Mouse (Mus musculus): ENCODE measurements at regions not wholly inside any gene's neighbourhood (a gene's known extent, or its start where the extent isn't known, plus 50 kb on each side); places are given as distances from the start of the nearest gene placed in this dataset.
A peak's percentile ranks its signal among the peaks of the same experiment; 100 is the strongest.
"Not testable (repeated sequence)": the region's sequence is repeated elsewhere in the genome, so short reads cannot be mapped to it uniquely, and the experiment has no call there.

GRCm38 (mm10) chr10:6262029-6262428 is 339.8 kb upstream of the Rgs17 start:
- DNase-seq (ENCODE audit: low spot score): no peak

- DNase-seq (ENCODE audit: low spot score): no peak
Observed at GRCm38 (mm10) chr10:6265662-6266061, 343.5 kb upstream of the Rgs17 start.

GRCm38 (mm10) chr10:6291388-6291787 is 369.2 kb upstream of the Rgs17 start:
- DNase-seq (ENCODE audit: low spot score): no peak

GRCm38 (mm10) chr10:6296621-6297020 is 374.4 kb upstream of the Rgs17 start:
- DNase-seq (ENCODE audit: low spot score): no peak

GRCm38 (mm10) chr10:6297796-6298195 is 375.6 kb upstream of the Rgs17 start:
- no peak for DNase-seq (ENCODE audit: low spot score)

GRCm38 (mm10) chr10:6298682-6299081 is 376.5 kb upstream of the Rgs17 start:
- DNase-seq (ENCODE audit: low spot score): no peak

GRCm38 (mm10) chr10:6301514-6301913 is 379.3 kb upstream of the Rgs17 start:
- no peak for DNase-seq (ENCODE audit: low spot score)

- no peak for DNase-seq (ENCODE audit: low spot score)
Observed at GRCm38 (mm10) chr10:6309351-6309750, 387.2 kb upstream of the Rgs17 start.

GRCm38 (mm10) chr10:6341572-6341971 is 416.7 kb upstream of the Oprm1 start:
- DNase-seq (ENCODE audit: low spot score): peak; percentile 66

- not testable (repeated sequence) for DNase-seq (ENCODE audit: low spot score)
Observed at GRCm38 (mm10) chr10:6349216-6349615, 409.1 kb upstream of the Oprm1 start.

GRCm38 (mm10) chr10:6366182-6366581 is 392.1 kb upstream of the Oprm1 start:
- no peak for DNase-seq (ENCODE audit: low spot score)

GRCm38 (mm10) chr10:6371666-6372065 is 386.6 kb upstream of the Oprm1 start:
- DNase-seq (ENCODE audit: low spot score): no peak

GRCm38 (mm10) chr10:6417336-6418105 is 340.8 kb upstream of the Oprm1 start:
- DNase-seq (ENCODE audit: low spot score): not testable (repeated sequence)

- not testable (repeated sequence) for DNase-seq (ENCODE audit: low spot score)
Observed at GRCm38 (mm10) chr10:6418234-6418633, 340.1 kb upstream of the Oprm1 start.

- DNase-seq (ENCODE audit: low spot score): no peak
Observed at GRCm38 (mm10) chr10:6465824-6466223, 292.5 kb upstream of the Oprm1 start.

GRCm38 (mm10) chr10:6480350-6480749 is 278.0 kb upstream of the Oprm1 start:
- no peak for DNase-seq (ENCODE audit: low spot score)

- no peak for DNase-seq (ENCODE audit: low spot score)
Observed at GRCm38 (mm10) chr10:6488605-6489004, 269.7 kb upstream of the Oprm1 start.

GRCm38 (mm10) chr10:6492694-6493093 is 265.6 kb upstream of the Oprm1 start:
- DNase-seq (ENCODE audit: low spot score): peak; percentile 87

GRCm38 (mm10) chr10:6495081-6495480 is 263.2 kb upstream of the Oprm1 start:
- DNase-seq (ENCODE audit: low spot score): peak; percentile 7

- DNase-seq (ENCODE audit: low spot score): no peak
Observed at GRCm38 (mm10) chr10:6514269-6514668, 244.0 kb upstream of the Oprm1 start.

GRCm38 (mm10) chr10:6562516-6562915 is 195.8 kb upstream of the Oprm1 start:
- DNase-seq (ENCODE audit: low spot score): no peak

GRCm38 (mm10) chr10:6578616-6579015 is 179.7 kb upstream of the Oprm1 start:
- no peak for DNase-seq (ENCODE audit: low spot score)

- DNase-seq (ENCODE audit: low spot score): not testable (repeated sequence)
Observed at GRCm38 (mm10) chr10:6585821-6586220, 172.5 kb upstream of the Oprm1 start.

- no peak for DNase-seq (ENCODE audit: low spot score)
Observed at GRCm38 (mm10) chr10:6590211-6590610, 168.1 kb upstream of the Oprm1 start.
